Mouse (Mus musculus) heart, embryonic 14.5 days (tissue): ENCODE results near the gene Taar3. TPM values are rescaled to one million over a fixed set of nuclear protein-coding genes. Genes with fewer than 3 reads are reported as not detected.

Source experiments
- ATAC-seq: fragments of 200-750 bp; cut with Nextera tagmentation; 2 replicates; pipeline ENCODE4 v1.8.0; 2017; ENCODE audit warnings: low read depth, moderate TSS enrichment; ENCODE audit not compliant: insufficient number of reproducible peaks, insufficient read depth, low FRiP score
- H3K27ac ChIP-seq, 2 experiments: fragments of 200-500 bp in 1 of 2; fragments of 300-500 bp in 1 of 2; sonication (generic) in 1 of 2; replicated peaks in 1 of 2; 2 replicates each; pipeline ENCODE4 v1.5.1; 2012 to 2014; ENCODE audit warnings: low read depth in 2 of 2, low read length in 2 of 2, control low read depth in 1 of 2, mild to moderate bottlenecking in 1 of 2, mixed read lengths in 1 of 2; ENCODE audit not compliant: control insufficient read depth in 1 of 2, insufficient read depth in 1 of 2
- H3K27me3 ChIP-seq: fragments of 300-500 bp; sonication (generic); 2 replicates; pipeline ENCODE4 v1.6.1; 2014; ENCODE audit warnings: mild to moderate bottlenecking, low read length, control low read depth; ENCODE audit not compliant: control insufficient read depth, insufficient read depth
- H3K36me3 ChIP-seq: fragments of 300-500 bp; sonication (generic); 2 replicates; pipeline ENCODE4 v1.6.1; 2014; ENCODE audit warnings: mild to moderate bottlenecking, control low read depth, low read length, mixed read lengths; ENCODE audit not compliant: control insufficient read depth, insufficient read depth
- H3K4me1 ChIP-seq, 2 experiments: fragments of 200-500 bp in 1 of 2; fragments of 300-500 bp in 1 of 2; sonication (generic) in 1 of 2; 2 replicates each; pipeline ENCODE4 v1.6.1; 2012 to 2014; ENCODE audit warnings: low read length in 2 of 2, control low read depth in 1 of 2, mixed read lengths in 1 of 2; ENCODE audit not compliant: control insufficient read depth in 2 of 2, insufficient read depth in 2 of 2
- H3K4me2 ChIP-seq: fragments of 300-500 bp; sonication (generic); 2 replicates; pipeline ENCODE4 v1.6.1; 2014; ENCODE audit warnings: mild to moderate bottlenecking, low read length
- H3K4me3 ChIP-seq, 2 experiments: fragments of 200-500 bp in 1 of 2; fragments of 300-500 bp in 1 of 2; sonication (generic) in 1 of 2; 2 replicates each; pipeline ENCODE4 v1.5.1; 2012 to 2014; ENCODE audit warnings: low read length in 2 of 2, mild to moderate bottlenecking in 2 of 2, control low read depth in 1 of 2, low read depth in 1 of 2, moderate library complexity in 1 of 2; ENCODE audit not compliant: control insufficient read depth in 1 of 2, insufficient read depth in 1 of 2
- H3K9ac ChIP-seq: fragments of 300-500 bp; sonication (generic); 2 replicates; pipeline ENCODE4 v1.6.1; 2014; ENCODE audit warnings: mild to moderate bottlenecking, low read length
- H3K9me3 ChIP-seq: fragments of 300-500 bp; sonication (generic); 2 replicates; pipeline ENCODE4 v1.6.1; 2016; ENCODE audit warnings: low read length, control low read depth; ENCODE audit not compliant: control insufficient read depth
- WGBS: fragments of 180-500 bp; shearing (Covaris S2); extraction: QIAGEN DNeasy Blood & Tissue Kit; methylation state at CpG from one replicate; pipeline ENCODE4 v1.1.7; 2014; 5-methylcytosine and 5-hydroxymethylcytosine counted together
- polyA plus RNA-seq: library from polyadenylated mRNA; unstranded; fragments of >200 nt; fragmentation: Nextera tagmentation; extraction: Ambion mirVana; gene quantifications from 2 replicates; pipeline ENCODE4 v1.2.1, GENCODE M21; 2014

The Taar3 gene
- polyA plus RNA-seq, 1 experiment from 2014 or later: not detected

GRCm38 (mm10) chr10:23970656-23971165 lies 21.4 kb downstream of the Taar3 start, which contains the start of gene Taar5:
Gene Taar5, plus strand, starts transcription at chr10:23970706.
- Histone ChIP-seq H3K27ac (no peak within 1 kb of the TSS), H3K4me2 (no peak within 1 kb of the TSS), H3K9me3 (0 out of 2 replicates have a peak, but pooled peaks cover 3% of the 10 kb centered on the region), H3K9ac (no peak within 1 kb of the TSS), H3K4me3 (no peak within 1 kb of the TSS), H3K4me1 (no peaks in the 10 kb centered on the region), H3K27me3 (no peaks in the 10 kb centered on the region), H3K36me3 (no peaks in the 10 kb centered on the region)
- 86% methylated on average over 11 of the region's 11 CpGs for WGBS
- ATAC-seq: no peak

DNA sequence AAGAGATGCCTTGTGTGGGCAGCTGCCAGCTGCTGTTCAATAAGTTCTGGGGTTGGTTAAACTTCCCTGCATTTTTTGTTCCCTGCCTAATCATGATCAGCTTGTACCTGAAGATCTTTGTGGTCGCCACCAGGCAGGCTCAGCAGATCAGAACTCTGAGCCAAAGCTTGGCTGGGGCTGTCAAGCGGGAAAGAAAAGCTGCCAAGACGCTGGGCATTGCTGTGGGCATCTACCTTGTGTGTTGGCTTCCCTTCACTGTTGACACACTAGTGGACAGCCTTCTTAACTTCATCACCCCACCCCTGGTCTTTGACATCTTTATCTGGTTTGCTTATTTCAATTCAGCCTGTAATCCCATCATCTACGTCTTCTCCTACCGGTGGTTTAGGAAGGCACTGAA lies 21.9 kb downstream of the Taar3 start:
- ATAC-seq: no peak
- WGBS: 76% methylated on average over 5 of the region's 5 CpGs

DNA sequence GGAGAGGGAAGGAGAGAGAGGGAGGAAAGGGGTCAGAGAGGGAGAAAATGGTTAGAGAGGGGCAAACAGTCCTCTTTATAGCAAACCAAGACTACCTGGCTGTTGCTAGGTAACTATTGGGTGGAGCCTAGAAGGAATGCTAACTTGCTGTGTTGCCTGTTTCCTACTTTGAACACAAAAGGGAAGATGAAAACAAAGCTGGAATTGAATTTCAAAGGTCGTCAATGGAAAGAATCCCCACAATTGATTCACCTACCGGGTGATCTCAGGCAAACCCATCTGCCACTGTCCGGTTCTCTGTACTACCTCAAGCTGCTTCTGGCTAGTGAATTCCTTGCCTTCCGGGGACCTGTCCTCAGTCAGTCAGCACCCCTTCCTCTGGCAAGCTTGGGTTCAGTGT lies 28.6 kb downstream of the Taar3 start:
- no peak overlapping the region for H3K4me2 ChIP-seq
- no peak overlapping the region for H3K9ac ChIP-seq
- WGBS: 60% methylated on average over 4 of the region's 4 CpGs
- H3K27ac ChIP-seq: no peak overlapping the region
- ATAC-seq: no peak
- H3K9me3 ChIP-seq: no peaks in the 10 kb centered on the region
- H3K27me3 ChIP-seq: no peaks in the 10 kb centered on the region
- no peaks in the 10 kb centered on the region for H3K4me1 ChIP-seq
- no peak overlapping the region for H3K4me3 ChIP-seq
- H3K36me3 ChIP-seq: no peaks in the 10 kb centered on the region

More for the DNA sequence above, 21.9 kb downstream of the Taar3 start:
- H3K4me2 ChIP-seq: no peak overlapping the region
- no peaks in the 10 kb centered on the region for H3K4me1 ChIP-seq
- no peak overlapping the region for H3K27ac ChIP-seq
- no peak overlapping the region for H3K4me3 ChIP-seq
- H3K36me3 ChIP-seq: no peaks in the 10 kb centered on the region
- H3K9ac ChIP-seq: no peak overlapping the region
- H3K9me3 ChIP-seq: 0 out of 2 replicates have a peak, but pooled peaks cover 2% of the 10 kb centered on the region
- no peaks in the 10 kb centered on the region for H3K27me3 ChIP-seq

DNA sequence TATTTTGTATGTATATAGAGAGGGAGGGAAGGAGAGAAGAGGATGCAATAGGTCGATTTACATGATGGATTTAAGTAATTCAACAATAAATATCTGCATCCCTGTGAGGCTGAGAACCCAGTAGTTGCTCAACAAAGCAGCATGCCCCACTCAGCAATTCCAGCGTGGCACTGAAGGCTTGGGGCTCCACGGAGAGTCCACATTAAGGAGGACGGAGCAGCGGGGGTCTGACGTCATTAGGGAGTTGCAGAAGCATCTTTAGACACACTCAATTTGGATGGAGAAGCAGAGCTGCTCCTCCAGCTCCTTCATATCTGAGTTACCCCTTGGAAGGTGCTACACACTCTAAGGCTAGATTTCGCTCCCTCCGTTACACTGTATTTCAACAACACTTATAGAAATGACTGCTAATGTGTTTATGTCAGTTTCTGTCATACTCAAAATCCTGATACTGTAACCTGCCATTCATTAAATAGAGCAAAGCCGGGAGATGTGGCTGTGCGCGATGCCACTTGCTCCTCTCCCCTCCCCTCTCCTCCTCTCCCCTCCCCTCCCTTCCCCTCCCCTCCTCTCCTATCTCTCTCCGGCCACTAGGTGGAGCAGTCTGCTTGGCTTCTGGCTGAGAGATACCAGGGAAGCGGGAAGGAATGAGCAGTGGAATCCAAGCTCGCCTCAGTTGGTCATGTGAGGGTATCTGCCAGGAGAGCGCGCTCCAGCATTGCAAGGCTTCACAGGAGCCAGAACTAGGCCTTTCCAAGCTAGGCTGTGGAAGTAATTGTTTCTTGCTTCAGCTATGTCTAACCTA lies 29.7 kb downstream of the Taar3 start:
- no peak overlapping the region for H3K9ac ChIP-seq
- H3K27ac ChIP-seq: no peak overlapping the region
- H3K36me3 ChIP-seq: no peaks in the 10 kb centered on the region
- no peaks in the 10 kb centered on the region for H3K4me1 ChIP-seq
- peak; percentile 31; the same call in 1 of the 2 replicates for ATAC-seq
- H3K4me2 ChIP-seq: no peak overlapping the region
- no peak overlapping the region for H3K4me3 ChIP-seq
- no peaks in the 10 kb centered on the region for H3K9me3 ChIP-seq
- WGBS: 35% methylated on average over 16 of the region's 16 CpGs
- H3K27me3 ChIP-seq: no peaks in the 10 kb centered on the region

DNA sequence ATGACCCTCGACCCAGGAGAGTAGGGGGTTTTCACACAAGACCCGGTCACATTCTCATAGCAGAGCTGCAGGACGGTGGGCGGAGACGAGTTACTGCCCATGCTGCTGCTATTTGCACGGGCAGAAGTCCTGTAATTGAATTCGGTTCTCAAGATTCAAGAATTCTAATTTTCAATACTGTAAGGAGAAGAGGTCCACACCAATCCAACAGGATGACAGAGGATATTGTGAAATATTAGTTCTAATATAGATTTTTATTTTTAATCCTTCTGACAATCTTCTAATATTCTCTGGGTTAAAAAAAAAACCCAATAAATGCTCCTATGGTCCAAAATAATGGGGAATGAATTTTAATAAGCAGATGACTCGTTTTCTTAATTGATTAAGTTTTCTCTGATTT lies 36.2 kb downstream of the Taar3 start, which contains the start of gene Taar6:
Gene Taar6 (minus strand): TSS at position 101 of the 400 bp plus-strand sequence.
- Histone ChIP-seq H3K27me3 (no peaks in the 10 kb centered on the region), H3K4me2 (no peak within 1 kb of the TSS), H3K4me1 (no peaks in the 10 kb centered on the region), H3K36me3 (no peaks in the 10 kb centered on the region), H3K9ac (no peak within 1 kb of the TSS), H3K4me3 (no peak within 1 kb of the TSS), H3K27ac (no peak within 1 kb of the TSS), H3K9me3 (no peaks in the 10 kb centered on the region)
- WGBS: 68% methylated on average over 8 of the region's 8 CpGs
- ATAC-seq: no peak

- Histone ChIP-seq H3K4me3 (no peak overlapping the region), H3K36me3 (no peaks in the 10 kb centered on the region), H3K9ac (no peak overlapping the region), H3K4me2 (no peak overlapping the region), H3K27me3 (no peaks in the 10 kb centered on the region), H3K27ac (no peak overlapping the region), H3K4me1 (no peaks in the 10 kb centered on the region), H3K9me3 (no peaks in the 10 kb centered on the region)
- no peak for ATAC-seq
- 72% methylated on average over 5 of the region's 5 CpGs for WGBS
These were observed 37.1 kb downstream of the Taar3 start for GRCm38 (mm10) chr10:23986419-23986818.

DNA sequence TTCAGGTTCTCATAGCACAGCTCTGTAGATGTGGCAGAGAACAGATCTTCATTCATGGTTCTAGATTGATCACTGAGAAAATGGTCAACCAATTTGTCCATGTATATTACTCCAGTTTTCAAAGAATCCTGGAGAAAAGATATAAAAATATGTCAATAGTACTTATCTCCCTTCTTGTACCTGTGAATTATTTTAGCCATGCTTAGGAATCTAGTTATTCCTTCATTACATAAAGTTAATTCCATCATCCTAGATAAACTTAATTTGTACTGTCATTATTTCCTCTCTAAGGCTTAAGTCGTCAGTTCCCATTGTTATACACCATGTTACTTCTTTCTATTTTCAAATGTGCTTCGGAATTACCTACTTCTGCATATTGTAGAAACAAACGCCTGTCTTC lies 44.0 kb downstream of the Taar3 start, which contains the start of gene Taar7a:
Gene Taar7a (minus strand): TSS at position 101 of the 400 bp plus-strand sequence.
- Histone ChIP-seq H3K27me3 (no peaks in the 10 kb centered on the region), H3K9ac (no peak within 1 kb of the TSS), H3K4me2 (no peak within 1 kb of the TSS), H3K36me3 (no peaks in the 10 kb centered on the region), H3K4me3 (no peak within 1 kb of the TSS), H3K4me1 (no peaks in the 10 kb centered on the region), H3K27ac (no peak within 1 kb of the TSS), H3K9me3 (no peaks in the 10 kb centered on the region)
- ATAC-seq: no peak
- 84% methylated on average over 3 of the region's 3 CpGs for WGBS
